Mouse (Mus musculus): ENCODE data around the gene Ces1e.

GRCm38 (mm10) chr8:93234068-93234467 lies 4.6 kb upstream of the Ces1e start:
- no peak for TF ChIP-seq USF1 (IDR thresholded peaks at IDR 0.05; ENCODE audit: low read depth, low read length)
- no peak for TF ChIP-seq GABPA (IDR thresholded peaks at IDR 0.05; ENCODE audit: insufficient replicate concordance, low read depth, low read length)
- no peak for TF ChIP-seq E2F4 (IDR thresholded peaks at IDR 0.05; ENCODE audit: insufficient replicate concordance, low read depth, low read length)
- TF ChIP-seq POLR2AphosphoS2 (IDR thresholded peaks at IDR 0.05; ENCODE audit: low read depth, low read length) = no peak
- TF ChIP-seq CTCF (conservative IDR thresholded peaks at IDR 0.05 in 1 of 2, IDR thresholded peaks at IDR 0.05 in 1 of 2; ENCODE audit: low read depth in 2 of 2, low read length in 2 of 2) = no peak
- no peak for TF ChIP-seq MAZ (IDR thresholded peaks at IDR 0.05; ENCODE audit: low read depth, low read length)
- no peak for TF ChIP-seq RCOR1 (conservative IDR thresholded peaks at IDR 0.05; ENCODE audit: low read depth, low read length)
- TF ChIP-seq POLR2A (IDR thresholded peaks at IDR 0.05; ENCODE audit: low read depth, low read length) = no peak
- no peak for TF ChIP-seq HCFC1 (IDR thresholded peaks at IDR 0.05; ENCODE audit: low read depth, low read length)
- TF ChIP-seq ETS1 (conservative IDR thresholded peaks at IDR 0.05; ENCODE audit: low read depth, low read length) = no peak
- TF ChIP-seq MAX (IDR thresholded peaks at IDR 0.05; ENCODE audit: low read length) = no peak
- no peak for TF ChIP-seq TCF12 (IDR thresholded peaks at IDR 0.05; ENCODE audit: low read depth, low read length)
- TF ChIP-seq UBTF (IDR thresholded peaks at IDR 0.05; ENCODE audit: low read depth, low read length) = no peak

Measured in CH12.LX (cell line).